Mouse (Mus musculus): ENCODE results near the gene Olfr353. TPM values are rescaled to one million over a fixed set of nuclear protein-coding genes. Genes with fewer than 3 reads are reported as not detected.

The Olfr353 gene
- polyA plus RNA-seq (2015; fragmentation: Nextera tagmentation; extraction: Ambion mirVana) = not detected in 2 replicates

GRCm38 (mm10) chr2:36892836-36893235 is at the start of gene Olfr353:
Olfr353 (minus strand) TSS chr2:36892936.
- H3K36me3 ChIP-seq = no peaks in the 10 kb centered on the region
- no peak within 1 kb of the TSS for H3K9ac ChIP-seq
- ATAC-seq (ENCODE audit: borderline replicate concordance, extremely low read depth, low FRiP score, low TSS enrichment) = no peak

GRCm38 (mm10) chr2:36936821-36937220 is 44.1 kb upstream of the Olfr353 start, which contains the start of gene Olfr356:
Olfr356 (plus strand) TSS chr2:36937121.
- Histone ChIP-seq H3K9ac (no peak within 1 kb of the TSS), H3K27ac (no peak within 1 kb of the TSS), H3K27me3 (no peaks in the 10 kb centered on the region), H3K4me1 (no peaks in the 10 kb centered on the region), H3K9me3 (no peaks in the 10 kb centered on the region), H3K4me3 (no peak within 1 kb of the TSS), H3K36me3 (no peaks in the 10 kb centered on the region), H3K4me2 (no peak within 1 kb of the TSS)
- WGBS = 76% methylated on average over 2 of the region's 2 CpGs
- ATAC-seq (ENCODE audit: borderline replicate concordance, extremely low read depth, low FRiP score, low TSS enrichment) = no peak

More at GRCm38 (mm10) chr2:36892836-36893235, at the start of gene Olfr353:
- no peak within 1 kb of the TSS for H3K27ac ChIP-seq
- no peaks in the 10 kb centered on the region for H3K9me3 ChIP-seq
- no peak within 1 kb of the TSS for H3K4me3 ChIP-seq
- H3K4me2 ChIP-seq = no peak within 1 kb of the TSS
- no peaks in the 10 kb centered on the region for H3K27me3 ChIP-seq
- H3K4me1 ChIP-seq = no peaks in the 10 kb centered on the region

GRCm38 (mm10) chr2:36928797-36929196 is 36.1 kb upstream of the Olfr353 start, which contains the start of gene Olfr355:
Olfr355 (minus strand) TSS chr2:36928897.
- no peaks in the 10 kb centered on the region for H3K4me1 ChIP-seq
- ATAC-seq (ENCODE audit: borderline replicate concordance, extremely low read depth, low FRiP score, low TSS enrichment) = no peak
- no peaks in the 10 kb centered on the region for H3K27me3 ChIP-seq
- H3K9me3 ChIP-seq = no peaks in the 10 kb centered on the region
- no peak within 1 kb of the TSS for H3K4me3 ChIP-seq
- no peaks in the 10 kb centered on the region for H3K36me3 ChIP-seq
- H3K27ac ChIP-seq = no peak within 1 kb of the TSS
- H3K4me2 ChIP-seq = no peak within 1 kb of the TSS
- H3K9ac ChIP-seq = no peak within 1 kb of the TSS

- no peak within 1 kb of the TSS for H3K4me2 ChIP-seq
- H3K4me1 ChIP-seq = no peaks in the 10 kb centered on the region
- no peak for ATAC-seq (ENCODE audit: borderline replicate concordance, extremely low read depth, low FRiP score, low TSS enrichment)
- H3K27ac ChIP-seq = no peak within 1 kb of the TSS
- no peaks in the 10 kb centered on the region for H3K27me3 ChIP-seq
- H3K4me3 ChIP-seq = no peak within 1 kb of the TSS
- no peaks in the 10 kb centered on the region for H3K36me3 ChIP-seq
- H3K9ac ChIP-seq = no peak within 1 kb of the TSS
- H3K9me3 ChIP-seq = no peaks in the 10 kb centered on the region
Measured at GRCm38 (mm10) chr2:36905380-36905779, 12.6 kb upstream of the Olfr353 start, which contains the start of gene Olfr354. Olfr354 (plus strand) TSS chr2:36905680.

GRCm38 (mm10) chr2:36897114-36897513 is 4.4 kb upstream of the Olfr353 start:
- H3K9me3 ChIP-seq = 0 out of 2 replicates have a peak, but pooled peaks cover 3% of the 10 kb centered on the region
- no peak overlapping the region for H3K4me3 ChIP-seq
- ATAC-seq (ENCODE audit: borderline replicate concordance, extremely low read depth, low FRiP score, low TSS enrichment) = no peak
- no peak overlapping the region for H3K27ac ChIP-seq
- H3K9ac ChIP-seq = no peak overlapping the region
- H3K27me3 ChIP-seq = no peaks in the 10 kb centered on the region
- H3K36me3 ChIP-seq = no peaks in the 10 kb centered on the region
- no peaks in the 10 kb centered on the region for H3K4me1 ChIP-seq
- no peak overlapping the region for H3K4me2 ChIP-seq

GRCm38 (mm10) chr2:36868160-36868559 is 24.6 kb downstream of the Olfr353 start, which contains the start of gene Olfr352:
Olfr352 (plus strand) TSS chr2:36868460.
- Histone ChIP-seq H3K4me3 (no peak within 1 kb of the TSS), H3K9ac (no peak within 1 kb of the TSS), H3K4me1 (no peaks in the 10 kb centered on the region), H3K36me3 (no peaks in the 10 kb centered on the region), H3K4me2 (no peak within 1 kb of the TSS), H3K9me3 (no peaks in the 10 kb centered on the region), H3K27me3 (no peaks in the 10 kb centered on the region), H3K27ac (no peak within 1 kb of the TSS)
- no peak for ATAC-seq (ENCODE audit: borderline replicate concordance, extremely low read depth, low FRiP score, low TSS enrichment)
- 64% methylated on average over 1 of the region's 1 CpGs for WGBS

GRCm38 (mm10) chr2:36862560-36862959 is 30.2 kb downstream of the Olfr353 start, which contains the start of gene Olfr351:
Olfr351 (minus strand) TSS chr2:36862660.
- H3K36me3 ChIP-seq = no peaks in the 10 kb centered on the region
- H3K27me3 ChIP-seq = no peaks in the 10 kb centered on the region
- no peaks in the 10 kb centered on the region for H3K9me3 ChIP-seq
- 73% methylated on average over 1 of the region's 1 CpGs for WGBS
- H3K4me3 ChIP-seq = no peak within 1 kb of the TSS
- no peaks in the 10 kb centered on the region for H3K4me1 ChIP-seq
- no peak for ATAC-seq (ENCODE audit: borderline replicate concordance, extremely low read depth, low FRiP score, low TSS enrichment)
- H3K4me2 ChIP-seq = no peak within 1 kb of the TSS
- H3K9ac ChIP-seq = no peak within 1 kb of the TSS
- no peak within 1 kb of the TSS for H3K27ac ChIP-seq

- Histone ChIP-seq H3K27me3 (no peaks in the 10 kb centered on the region), H3K36me3 (no peaks in the 10 kb centered on the region), H3K27ac (no peak within 1 kb of the TSS), H3K4me1 (no peaks in the 10 kb centered on the region), H3K9ac (no peak within 1 kb of the TSS), H3K4me2 (no peak within 1 kb of the TSS), H3K9me3 (0 out of 2 replicates have a peak, but pooled peaks cover 5% of the 10 kb centered on the region), H3K4me3 (no peak within 1 kb of the TSS)
- no peak for ATAC-seq (ENCODE audit: borderline replicate concordance, extremely low read depth, low FRiP score, low TSS enrichment)
- 77% methylated on average over 1 of the region's 1 CpGs for WGBS
Measured at GRCm38 (mm10) chr2:36846010-36846409, 46.7 kb downstream of the Olfr353 start, which contains the start of gene Olfr350. Olfr350 (plus strand) TSS chr2:36846310.

Other genes with a start within 250 kb of the Olfr353 start
- gene Olfr346, start 207.1 kb downstream of the Olfr353 start, polyA plus RNA-seq (2015; fragmentation: Nextera tagmentation; extraction: Ambion mirVana) = not detected in 2 replicates
- gene Olfr347, start 161.0 kb downstream of the Olfr353 start, polyA plus RNA-seq (2015; fragmentation: Nextera tagmentation; extraction: Ambion mirVana) = not detected in 2 replicates
- not detected in 2 replicates for gene Olfr348, start 108.7 kb downstream of the Olfr353 start, polyA plus RNA-seq (2015; fragmentation: Nextera tagmentation; extraction: Ambion mirVana)
- not detected in 2 replicates for gene Olfr50, start 102.4 kb downstream of the Olfr353 start, polyA plus RNA-seq (2015; fragmentation: Nextera tagmentation; extraction: Ambion mirVana)
- gene Olfr3, start 75.9 kb downstream of the Olfr353 start, polyA plus RNA-seq (2015; fragmentation: Nextera tagmentation; extraction: Ambion mirVana) = not detected in 2 replicates
- gene Olfr350, start 46.6 kb downstream of the Olfr353 start, polyA plus RNA-seq (2015; fragmentation: Nextera tagmentation; extraction: Ambion mirVana) = not detected in 2 replicates
- gene Olfr351, start 30.3 kb downstream of the Olfr353 start, polyA plus RNA-seq (2015; fragmentation: Nextera tagmentation; extraction: Ambion mirVana) = not detected in 2 replicates
- not detected in 2 replicates for gene Olfr352, start 24.5 kb downstream of the Olfr353 start, polyA plus RNA-seq (2015; fragmentation: Nextera tagmentation; extraction: Ambion mirVana)
- not detected in 2 replicates for gene Olfr354, start 12.7 kb upstream of the Olfr353 start, polyA plus RNA-seq (2015; fragmentation: Nextera tagmentation; extraction: Ambion mirVana)
- gene Olfr355, start 36.0 kb upstream of the Olfr353 start, polyA plus RNA-seq (2015; fragmentation: Nextera tagmentation; extraction: Ambion mirVana) = not detected in 2 replicates
- not detected in 2 replicates for gene Olfr356, start 44.2 kb upstream of the Olfr353 start, polyA plus RNA-seq (2015; fragmentation: Nextera tagmentation; extraction: Ambion mirVana)
- gene Olfr357, start 100.9 kb upstream of the Olfr353 start, polyA plus RNA-seq (2015; fragmentation: Nextera tagmentation; extraction: Ambion mirVana) = not detected in 2 replicates
- not detected in 2 replicates for gene Olfr358, start 116.4 kb upstream of the Olfr353 start, polyA plus RNA-seq (2015; fragmentation: Nextera tagmentation; extraction: Ambion mirVana)
- not detected in 2 replicates for gene Olfr360, start 172.8 kb upstream of the Olfr353 start, polyA plus RNA-seq (2015; fragmentation: Nextera tagmentation; extraction: Ambion mirVana)
- gene Olfr361, start 196.4 kb upstream of the Olfr353 start, polyA plus RNA-seq (2015; fragmentation: Nextera tagmentation; extraction: Ambion mirVana) = not detected in 2 replicates
- not detected in 2 replicates for gene Olfr362, start 225.0 kb upstream of the Olfr353 start, polyA plus RNA-seq (2015; fragmentation: Nextera tagmentation; extraction: Ambion mirVana)
- not detected in 2 replicates for gene Olfr364-ps1, start 246.4 kb upstream of the Olfr353 start, polyA plus RNA-seq (2015; fragmentation: Nextera tagmentation; extraction: Ambion mirVana)

Measured in lung, embryonic 15.5 days (tissue).